Comparison of ENCODE assay signal across 8 mouse cellular contexts in genomic region chr10:43541153-43541544, GRCm38 (mm10). TPM values are rescaled to one million over a fixed set of nuclear protein-coding genes. Genes with fewer than 3 reads are reported as not detected.
DNase-seq lines count a peak whose midpoint lies in the region; ATAC-seq and TF ChIP-seq lines count a peak whose summit lies in the region.

No protein-coding gene starts in this region.

- no peak for DNase-seq in gastrocnemius, adult 2 months
- no peak for DNase-seq in gastrocnemius, adult 18-20 months (ENCODE audit: low spot score)
- DNase-seq in CH12.LX (ENCODE audit: extremely low read depth) = no peak
- DNase-seq in hindbrain, embryonic 10.5 days (ENCODE audit: low spot score) = no peak
- no peak for DNase-seq in liver, postnatal 0 days
- DNase-seq in spleen, postnatal 10 days (ENCODE audit: low spot score in 2 of 2) = no peak
- DNase-seq in spleen, postnatal 14 days (ENCODE audit: low spot score in 2 of 2) = no peak

- dilution Hi-C loops in CH12.LX (cut with MboI; ENCODE audit: extremely low pct_ligation_motif_present, extremely low pct_unique_long_range_greater_than_20kb, low sequenced_read_pairs) = no loop called here

- peaks cover 2 to 22% of the 10 kb centered on the region in 2 experiments for H3K36me3 ChIP-seq in CH12.LX (replicated peaks in 1 of 2; ENCODE audit: control insufficient read depth in 1 of 2, insufficient read depth in 1 of 2, low read length in 1 of 2)
- H3K36me3 ChIP-seq in hindbrain, embryonic 10.5 days = peaks cover 5% of the 10 kb centered on the region
- H3K36me3 ChIP-seq in liver, postnatal 0 days (replicated peaks; ENCODE audit: insufficient read depth, low read length) = 0 out of 2 replicates have a peak, but pooled peaks cover 2% of the 10 kb centered on the region

- WGBS in hindbrain, embryonic 10.5 days = 54% methylated on average over 7 of the region's 8 CpGs
- 45% methylated on average over 7 of the region's 8 CpGs for WGBS in liver, postnatal 0 days (ENCODE audit: insufficient replicate concordance)

- TF ChIP-seq POLR2A in CH12.LX (IDR thresholded peaks at IDR 0.05; ENCODE audit: low read depth, low read length) = no peak; the same call in 1 of the 2 replicates

- TF ChIP-seq CTCF in gastrocnemius, adult 2 months (IDR thresholded peaks at IDR 0.05) = no peak; the same call in 1 of the 2 replicates
- TF ChIP-seq CTCF in CH12.LX (conservative IDR thresholded peaks at IDR 0.05 in 1 of 2, IDR thresholded peaks at IDR 0.05 in 1 of 2; ENCODE audit: low read depth in 2 of 2, low read length in 2 of 2) = no peak
- TF ChIP-seq CTCF in liver, postnatal 0 days (IDR thresholded peaks at IDR 0.05; ENCODE audit: low read depth) = no peak

- in situ Hi-C loops in CH12.LX (cut with MboI; ENCODE audit: low pct_ligation_motif_present, low pct_unique_long_range_greater_than_20kb, low sequenced_read_pairs) = no loop called here

- no peaks in the 10 kb centered on the region for H3K9me3 ChIP-seq in CH12.LX (replicated peaks; ENCODE audit: low read length)
- H3K9me3 ChIP-seq in hindbrain, embryonic 10.5 days = no peaks in the 10 kb centered on the region
- no peaks in the 10 kb centered on the region for H3K9me3 ChIP-seq in liver, postnatal 0 days (ENCODE audit: low read length)

- H3K79me2 ChIP-seq in CH12.LX (replicated peaks; ENCODE audit: control insufficient read depth, extremely low read depth, insufficient read depth, poor library complexity, severe bottlenecking) = peaks cover 2% of the 10 kb centered on the region; the same call in 1 of the 2 replicates

- peak overlapping the region; percentile 91 for H3K4me3 ChIP-seq in gastrocnemius, adult 2 months
- H3K4me3 ChIP-seq in CH12.LX (replicated peaks in 1 of 3; ENCODE audit: low read depth in 2 of 3, low read length in 2 of 3, poor library complexity in 1 of 3) = peak overlapping the region in 2 of 3 experiments; percentile 28 to 34
- H3K4me3 ChIP-seq in hindbrain, embryonic 10.5 days = peak overlapping the region; percentile 75
- peak overlapping the region; percentile 87 for H3K4me3 ChIP-seq in liver, postnatal 0 days (ENCODE audit: low read depth, low read length)

- H3K4me1 ChIP-seq in CH12.LX (ENCODE audit: control insufficient read depth in 1 of 2, insufficient read depth in 2 of 2) = peaks cover 6 to 20% of the 10 kb centered on the region in 2 experiments; a peak in 3 of 4 replicates
- peaks cover 15% of the 10 kb centered on the region for H3K4me1 ChIP-seq in hindbrain, embryonic 10.5 days (replicated peaks)
- peaks cover 15% of the 10 kb centered on the region for H3K4me1 ChIP-seq in liver, postnatal 0 days (ENCODE audit: insufficient read depth)

- H3K4me2 ChIP-seq in CH12.LX (ENCODE audit: insufficient read depth, low read depth, poor library complexity, severe bottlenecking) = peak overlapping the region; percentile 58
- peak overlapping the region; percentile 69 for H3K4me2 ChIP-seq in liver, postnatal 0 days (ENCODE audit: low read depth, low read length)

- peak overlapping the region; percentile 44; the same call in 1 of the 2 replicates for H3K9ac ChIP-seq in CH12.LX (ENCODE audit: insufficient read depth, low read depth)
- H3K9ac ChIP-seq in liver, postnatal 0 days (replicated peaks) = no peak overlapping the region

- no peak for TF ChIP-seq RAD21 in CH12.LX (IDR thresholded peaks at IDR 0.05; ENCODE audit: low read depth, low read length)

- no peak for ATAC-seq in liver, postnatal 0 days
- no peak for ATAC-seq in cerebellum, adult (ENCODE audit: insufficient number of reproducible peaks, low FRiP score, low TSS enrichment)

- peak overlapping the region; percentile 97 for H3K27ac ChIP-seq in gastrocnemius, adult 2 months
- H3K27ac ChIP-seq in CH12.LX (ENCODE audit: insufficient read depth, low read depth) = no peak overlapping the region
- peak overlapping the region; percentile 93 for H3K27ac ChIP-seq in hindbrain, embryonic 10.5 days
- H3K27ac ChIP-seq in liver, postnatal 0 days (ENCODE audit: low read depth) = no peak overlapping the region

- intact Hi-C loops in gastrocnemius, adult 2 months (cut with DNase I) = no loop called here

- H3K27me3 ChIP-seq in CH12.LX (replicated peaks) = no peaks in the 10 kb centered on the region
- no peaks in the 10 kb centered on the region for H3K27me3 ChIP-seq in hindbrain, embryonic 10.5 days (ENCODE audit: insufficient read depth, poor library complexity, severe bottlenecking)
- no peaks in the 10 kb centered on the region for H3K27me3 ChIP-seq in liver, postnatal 0 days (ENCODE audit: insufficient read depth, low read length)

- no peak for TF ChIP-seq EP300 in CH12.LX (IDR thresholded peaks at IDR 0.05; ENCODE audit: low read length)
- no peak for TF ChIP-seq EP300 in liver, postnatal 0 days (IDR thresholded peaks at IDR 0.05; ENCODE audit: low read depth)

TF ChIP-seq in CH12.LX, 34 proteins besides CTCF, POLR2A, EP300 and RAD21:
- TF ChIP-seq BHLHE40 (IDR thresholded peaks at IDR 0.05; ENCODE audit: low read depth, low read length) = no peak
- no peak for TF ChIP-seq MXI1 (IDR thresholded peaks at IDR 0.05; ENCODE audit: low read depth, low read length)
- no peak for TF ChIP-seq ZMIZ1 (IDR thresholded peaks at IDR 0.05; ENCODE audit: low read depth, low read length)
- TF ChIP-seq ZKSCAN1 (IDR thresholded peaks at IDR 0.05; ENCODE audit: borderline replicate concordance, low read depth, low read length) = no peak
- no peak for TF ChIP-seq KAT2A (IDR thresholded peaks at IDR 0.05; ENCODE audit: insufficient replicate concordance, low read length)
- TF ChIP-seq TBP (conservative IDR thresholded peaks at IDR 0.05; ENCODE audit: low read depth, low read length) = no peak
- no peak for TF ChIP-seq HCFC1 (IDR thresholded peaks at IDR 0.05; ENCODE audit: low read depth, low read length)
- TF ChIP-seq ETS1 (conservative IDR thresholded peaks at IDR 0.05; ENCODE audit: low read depth, low read length) = no peak
- TF ChIP-seq USF1 (IDR thresholded peaks at IDR 0.05; ENCODE audit: low read depth, low read length) = no peak
- no peak for TF ChIP-seq GABPA (IDR thresholded peaks at IDR 0.05; ENCODE audit: insufficient replicate concordance, low read depth, low read length)
- TF ChIP-seq MAZ (IDR thresholded peaks at IDR 0.05; ENCODE audit: low read depth, low read length) = no peak; the same call in 1 of the 2 replicates

RNA-seq across cellular contexts. Expression of gene 1700021F05Rik, which starts 0.4 kb away (rescaled TPM):
- 100 to 1,000 TPM in 1 of 2 experiments, 10 to 100 TPM in 1; 83.3 to 126 TPM for total RNA-seq in gastrocnemius, adult 2 months (2021)
- 10 to 100 TPM; 94.5 to 96.7 TPM for total RNA-seq in gastrocnemius, adult 18-20 months (2021)
- total RNA-seq in CH12.LX (2012; rRNA removed) = 33.0 and 34.2 TPM in 2 replicates
- total RNA-seq in CH12.LX (2014; rRNA removed) = 50.0 and 53.0 TPM in 2 replicates
- 70.3 and 99.0 TPM in 2 replicates for polyA plus RNA-seq in CH12.LX (2012; ENCODE audit: insufficient read length, low read depth)
- 61.7 and 62.1 TPM in 2 replicates for polyA plus RNA-seq in hindbrain, embryonic 10.5 days (2016; fragmentation: Nextera tagmentation; extraction: Ambion mirVana)
- 31.2 and 32.5 TPM in 2 replicates for polyA plus RNA-seq in liver, postnatal 0 days (2015; fragmentation: Nextera tagmentation; extraction: Ambion mirVana)

RNA-seq across cellular contexts. Expression of gene Gm9803, which starts 17.3 kb away (rescaled TPM):
- 10 to 100 TPM; 15.5 to 18.9 TPM for total RNA-seq in gastrocnemius, adult 2 months (2021)
- total RNA-seq in gastrocnemius, adult 18-20 months (2021) = 10 to 100 TPM in 1 of 2 experiments, 1 to 10 TPM in 1; 2.9 to 14.2 TPM
- 16.2 and 23.2 TPM in 2 replicates for total RNA-seq in CH12.LX (2012; rRNA removed)
- total RNA-seq in CH12.LX (2014; rRNA removed) = 56.6 and 99.7 TPM in 2 replicates
- polyA plus RNA-seq in CH12.LX (2012; ENCODE audit: insufficient read length, low read depth) = 120 and 128 TPM in 2 replicates
- polyA plus RNA-seq in hindbrain, embryonic 10.5 days (2016; fragmentation: Nextera tagmentation; extraction: Ambion mirVana) = 9.1 and 11.8 TPM in 2 replicates
- 7.8 and 8.7 TPM in 2 replicates for polyA plus RNA-seq in liver, postnatal 0 days (2015; fragmentation: Nextera tagmentation; extraction: Ambion mirVana)

RNA-seq across cellular contexts. Expression of gene Cd24a, which starts 36.9 kb away (rescaled TPM):
- 100 to 1,000 TPM; 120 to 170 TPM for total RNA-seq in gastrocnemius, adult 2 months (2021)
- 100 to 1,000 TPM; 173 to 219 TPM for total RNA-seq in gastrocnemius, adult 18-20 months (2021)
- total RNA-seq in CH12.LX (2012; rRNA removed) (469 and 899 TPM in 2 replicates), CH12.LX (2014; rRNA removed) (2,721 and 2,766 TPM in 2 replicates)
- polyA plus RNA-seq in CH12.LX (2012; ENCODE audit: insufficient read length, low read depth) = 1,820 and 2,120 TPM in 2 replicates
- polyA plus RNA-seq in hindbrain, embryonic 10.5 days (2016; fragmentation: Nextera tagmentation; extraction: Ambion mirVana) = 344 and 448 TPM in 2 replicates
- 449 and 461 TPM in 2 replicates for polyA plus RNA-seq in liver, postnatal 0 days (2015; fragmentation: Nextera tagmentation; extraction: Ambion mirVana)

Comparison
In these comparisons a context has a peak if more than half of its experiments do, and no peak if none do; other contexts are left out.
1. H3K27ac ChIP-seq: peak in gastrocnemius, adult 2 months (single experiment) and hindbrain, embryonic 10.5 days (single experiment); none in CH12.LX (single experiment) and liver, postnatal 0 days (single experiment).
2. H3K4me3 ChIP-seq: peak in every context shown above with its lines; median percentile 91 in gastrocnemius, adult 2 months; 87 in liver, postnatal 0 days; 75 in hindbrain, embryonic 10.5 days; 31 in CH12.LX.